Mouse (Mus musculus): ENCODE results near the gene Ccdc171. TPM values are rescaled to one million over a fixed set of nuclear protein-coding genes. Genes with fewer than 3 reads are reported as not detected.
A peak's percentile ranks its signal among the peaks of the same experiment; 100 is the strongest.

Gene Ccdc171
- total RNA-seq, 1 experiment = 3.5 TPM

DNA sequence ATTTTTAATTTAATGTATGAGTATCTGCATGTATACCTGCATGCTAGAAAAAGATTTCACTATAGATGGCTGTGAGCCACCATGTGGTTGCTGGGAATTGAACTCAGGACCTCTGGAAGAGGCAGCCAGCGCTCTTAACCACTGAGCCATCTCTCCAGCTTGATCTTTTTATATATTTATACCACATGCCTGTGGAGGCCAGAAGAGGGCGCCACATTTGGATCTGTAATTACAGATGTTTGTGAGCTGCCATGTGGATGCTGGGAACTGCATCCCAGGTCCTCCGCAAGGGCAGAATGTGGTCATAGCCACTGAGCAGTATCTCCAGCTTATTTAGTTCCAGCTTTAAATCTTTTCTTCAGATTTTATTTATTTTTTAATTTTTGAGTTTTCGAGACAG, 5.0 kb upstream of the Ccdc171 start:
- TF ChIP-seq ZC3H11A (IDR thresholded peaks at IDR 0.05; ENCODE audit: borderline replicate concordance, low read depth, low read length) (no peak), HCFC1 (IDR thresholded peaks at IDR 0.05; ENCODE audit: borderline replicate concordance, insufficient read depth, low read length) (no peak), CHD2 (IDR thresholded peaks at IDR 0.05; ENCODE audit: low read depth, low read length) (no peak), ZNF384 (IDR thresholded peaks at IDR 0.05; ENCODE audit: low read depth, low read length) (no peak), MAFK (IDR thresholded peaks at IDR 0.05; ENCODE audit: insufficient read depth, low read depth, low read length) (no peak)
- Histone ChIP-seq H3K36me3 (ENCODE audit: control insufficient read depth, insufficient read depth, low read length, poor library complexity, severe bottlenecking) (no peaks in the 10 kb centered on the region), H3K4me3 (ENCODE audit: insufficient read depth in 1 of 2, low read depth in 1 of 2, low read length in 2 of 2, poor library complexity in 1 of 2, severe bottlenecking in 1 of 2) (no peak overlapping the region), H3K9me3 (ENCODE audit: control insufficient read depth, insufficient read depth, low read depth, low read length) (no peaks in the 10 kb centered on the region), H3K4me1 (ENCODE audit: control insufficient read depth in 2 of 2, insufficient read depth in 2 of 2, low read length in 2 of 2, poor library complexity in 1 of 2) (peaks cover 0 to 3% of the 10 kb centered on the region in 2 experiments; a peak in 2 of 4 replicates), H3K27ac (ENCODE audit: insufficient read depth, low read depth, low read length, poor library complexity, severe bottlenecking) (no peak overlapping the region), H3K9ac (ENCODE audit: insufficient read depth, low read depth, low read length, poor library complexity, severe bottlenecking) (no peak overlapping the region)
- peak; percentile 68 for DNase-seq (ENCODE audit: low read depth, low spot score)
- in situ Hi-C loops (cut with MboI; ENCODE audit: low sequenced_read_pairs in 2 of 2, unreplicated experiment in 2 of 2) = no loop called here

DNA sequence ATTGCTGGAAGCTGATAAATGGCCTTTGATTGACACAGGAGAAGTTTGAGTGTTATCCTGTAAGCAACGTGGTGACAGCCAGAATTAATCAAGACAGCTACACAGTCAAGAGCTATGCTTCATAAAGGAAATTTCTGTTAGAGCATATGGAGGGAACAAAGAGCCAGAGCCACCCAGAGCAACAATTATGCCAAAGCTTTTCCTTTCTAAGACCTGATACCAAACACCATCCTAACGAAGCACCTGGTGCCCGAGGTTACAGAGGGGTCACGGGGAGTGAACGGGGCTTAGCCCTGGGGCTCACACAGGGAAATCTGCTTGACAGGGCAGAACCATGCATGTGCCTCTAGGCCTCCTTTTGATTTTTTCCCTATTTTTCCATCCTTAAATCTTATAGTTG, 3.3 kb upstream of the Ccdc171 start:
- Histone ChIP-seq H3K36me3 (ENCODE audit: control insufficient read depth, insufficient read depth, low read length, poor library complexity, severe bottlenecking) (no peaks in the 10 kb centered on the region), H3K9me3 (ENCODE audit: control insufficient read depth, insufficient read depth, low read depth, low read length) (no peaks in the 10 kb centered on the region), H3K27ac (ENCODE audit: insufficient read depth, low read depth, low read length, poor library complexity, severe bottlenecking) (no peak overlapping the region), H3K9ac (ENCODE audit: insufficient read depth, low read depth, low read length, poor library complexity, severe bottlenecking) (no peak overlapping the region), H3K4me1 (ENCODE audit: control insufficient read depth in 2 of 2, insufficient read depth in 2 of 2, low read length in 2 of 2, poor library complexity in 1 of 2) (peaks cover 0 to 5% of the 10 kb centered on the region in 2 experiments; a peak in 2 of 4 replicates), H3K4me3 (ENCODE audit: insufficient read depth in 1 of 2, low read depth in 1 of 2, low read length in 2 of 2, poor library complexity in 1 of 2, severe bottlenecking in 1 of 2) (no peak overlapping the region)
- in situ Hi-C loops (cut with MboI; ENCODE audit: low sequenced_read_pairs in 2 of 2, unreplicated experiment in 2 of 2) = no loop called here
- DNase-seq (ENCODE audit: low read depth, low spot score) = no peak
- TF ChIP-seq ZNF384 (IDR thresholded peaks at IDR 0.05; ENCODE audit: low read depth, low read length) = no peak
- TF ChIP-seq MAFK (IDR thresholded peaks at IDR 0.05; ENCODE audit: insufficient read depth, low read depth, low read length) = no peak
- TF ChIP-seq HCFC1 (IDR thresholded peaks at IDR 0.05; ENCODE audit: borderline replicate concordance, insufficient read depth, low read length) = no peak
- TF ChIP-seq ZC3H11A (IDR thresholded peaks at IDR 0.05; ENCODE audit: borderline replicate concordance, low read depth, low read length) = no peak
- TF ChIP-seq CHD2 (IDR thresholded peaks at IDR 0.05; ENCODE audit: low read depth, low read length) = no peak

DNA sequence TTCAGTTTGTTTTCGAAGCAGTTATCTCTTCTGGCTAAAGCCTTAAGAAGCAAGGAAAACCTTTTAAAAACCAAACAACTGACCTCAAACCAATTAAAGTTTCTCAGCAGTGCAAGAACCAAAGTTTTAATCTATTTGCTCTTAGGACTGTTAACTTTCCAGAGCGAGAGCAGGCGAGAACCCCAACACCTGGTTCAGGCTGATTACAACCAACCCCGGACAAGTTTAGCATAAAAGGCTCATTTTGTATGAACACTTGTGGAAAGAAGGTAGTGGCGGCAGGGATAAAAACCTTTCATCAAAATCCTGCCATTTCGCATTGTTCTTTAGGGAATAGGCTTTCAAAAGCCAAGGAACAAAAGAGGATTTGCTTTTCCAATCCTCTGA, 896 bp upstream of the Ccdc171 start:
- Histone ChIP-seq H3K4me1 (ENCODE audit: control insufficient read depth in 2 of 2, insufficient read depth in 2 of 2, low read length in 2 of 2, poor library complexity in 1 of 2) (peaks cover 0 to 7% of the 10 kb centered on the region in 2 experiments; a peak in 2 of 4 replicates), H3K27ac (ENCODE audit: insufficient read depth, low read depth, low read length, poor library complexity, severe bottlenecking) (peak overlapping the region; percentile 99; the same call in 1 of the 2 replicates), H3K36me3 (ENCODE audit: control insufficient read depth, insufficient read depth, low read length, poor library complexity, severe bottlenecking) (no peaks in the 10 kb centered on the region), H3K4me3 (ENCODE audit: insufficient read depth in 1 of 2, low read depth in 1 of 2, low read length in 2 of 2, poor library complexity in 1 of 2, severe bottlenecking in 1 of 2) (peak overlapping the region; percentile 79 to 86), H3K9ac (ENCODE audit: insufficient read depth, low read depth, low read length, poor library complexity, severe bottlenecking) (peak overlapping the region; percentile 95; the same call in 1 of the 2 replicates), H3K9me3 (ENCODE audit: control insufficient read depth, insufficient read depth, low read depth, low read length) (no peaks in the 10 kb centered on the region)
- in situ Hi-C loops (cut with MboI; ENCODE audit: low sequenced_read_pairs in 2 of 2, unreplicated experiment in 2 of 2) = no loop called here
- TF ChIP-seq MAFK (IDR thresholded peaks at IDR 0.05; ENCODE audit: insufficient read depth, low read depth, low read length) = no peak
- no peak for TF ChIP-seq ZC3H11A (IDR thresholded peaks at IDR 0.05; ENCODE audit: borderline replicate concordance, low read depth, low read length)
- TF ChIP-seq ZNF384 (IDR thresholded peaks at IDR 0.05; ENCODE audit: low read depth, low read length) = no peak
- no peak for TF ChIP-seq HCFC1 (IDR thresholded peaks at IDR 0.05; ENCODE audit: borderline replicate concordance, insufficient read depth, low read length)
- no peak for TF ChIP-seq CHD2 (IDR thresholded peaks at IDR 0.05; ENCODE audit: low read depth, low read length)
- no peak for DNase-seq (ENCODE audit: low read depth, low spot score)

DNA sequence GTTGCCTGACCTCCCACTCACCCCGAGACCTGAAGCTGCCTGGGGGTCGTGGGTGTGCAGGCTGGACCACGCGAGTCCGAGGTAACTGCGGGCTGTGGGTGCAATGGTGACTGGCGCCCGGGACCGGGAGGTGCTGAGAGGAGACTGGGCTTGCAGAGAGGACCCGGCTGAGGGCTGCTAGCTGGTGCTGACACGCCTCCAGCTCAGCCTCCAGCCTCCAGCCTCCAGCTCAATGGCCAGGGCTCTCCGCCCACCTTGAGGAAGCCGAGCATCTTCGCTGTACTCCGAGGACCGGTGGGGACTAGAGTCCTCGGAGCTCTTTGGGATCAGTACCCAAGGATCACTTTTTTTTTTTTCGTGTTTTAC, 328 bp downstream of the Ccdc171 start:
- DNase-seq (ENCODE audit: low read depth, low spot score) = no peak
- H3K9me3 ChIP-seq (ENCODE audit: control insufficient read depth, insufficient read depth, low read depth, low read length) = no peaks in the 10 kb centered on the region
- H3K4me3 ChIP-seq (ENCODE audit: insufficient read depth in 1 of 2, low read depth in 1 of 2, low read length in 2 of 2, poor library complexity in 1 of 2, severe bottlenecking in 1 of 2) = peak overlapping the region; percentile 74 to 92
- H3K27ac ChIP-seq (ENCODE audit: insufficient read depth, low read depth, low read length, poor library complexity, severe bottlenecking) = peak overlapping the region; percentile 75
- H3K4me1 ChIP-seq (ENCODE audit: control insufficient read depth in 2 of 2, insufficient read depth in 2 of 2, low read length in 2 of 2, poor library complexity in 1 of 2) = peaks cover 0 to 9% of the 10 kb centered on the region in 2 experiments; a peak in 2 of 4 replicates
- peak overlapping the region; percentile 69 for H3K9ac ChIP-seq (ENCODE audit: insufficient read depth, low read depth, low read length, poor library complexity, severe bottlenecking)
- H3K36me3 ChIP-seq (ENCODE audit: control insufficient read depth, insufficient read depth, low read length, poor library complexity, severe bottlenecking) = no peaks in the 10 kb centered on the region
- TF ChIP-seq MAFK (IDR thresholded peaks at IDR 0.05; ENCODE audit: insufficient read depth, low read depth, low read length) (no peak), ZC3H11A (IDR thresholded peaks at IDR 0.05; ENCODE audit: borderline replicate concordance, low read depth, low read length) (no peak), CHD2 (IDR thresholded peaks at IDR 0.05; ENCODE audit: low read depth, low read length) (no peak), HCFC1 (IDR thresholded peaks at IDR 0.05; ENCODE audit: borderline replicate concordance, insufficient read depth, low read length) (no peak), ZNF384 (IDR thresholded peaks at IDR 0.05; ENCODE audit: low read depth, low read length) (no peak)
- in situ Hi-C loops (cut with MboI; ENCODE audit: low sequenced_read_pairs in 2 of 2, unreplicated experiment in 2 of 2) = no loop called here
